Mouse (Mus musculus): ENCODE results near the gene C1qtnf4.

DNA sequence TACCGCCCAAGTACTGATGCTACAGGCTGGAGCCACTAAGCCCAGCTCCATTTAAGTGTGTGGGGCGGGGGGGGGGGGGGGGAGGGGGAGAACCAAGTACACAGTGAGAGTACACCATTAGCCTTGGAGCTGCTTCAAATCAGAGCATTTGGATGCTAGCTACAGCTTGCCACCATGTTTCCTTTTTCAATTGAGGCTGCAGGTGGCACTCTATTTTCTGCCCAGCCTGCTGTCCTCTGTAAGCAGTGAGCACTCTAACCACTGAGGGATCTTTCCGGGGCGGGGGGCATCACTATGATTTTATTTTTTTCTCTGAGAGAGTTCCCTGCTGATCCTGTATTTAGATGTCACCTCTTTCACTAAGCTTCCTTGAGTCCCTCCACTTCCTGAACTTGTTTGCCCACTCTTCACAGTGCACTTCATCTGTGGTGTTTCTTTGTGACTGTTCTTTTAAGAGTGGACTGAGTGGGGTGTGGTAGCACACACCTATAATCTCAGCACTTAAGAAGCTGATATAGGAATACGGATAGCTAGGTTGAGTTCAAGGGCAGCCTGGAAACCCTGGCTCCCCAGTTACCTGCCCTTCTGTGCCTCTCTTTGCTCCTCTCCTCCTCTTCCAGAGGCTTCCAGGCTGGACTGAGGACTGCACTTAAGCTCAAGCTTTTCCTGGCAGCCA is 7.9 kb upstream of the C1qtnf4 start:
- TF ChIP-seq TCF12 (IDR thresholded peaks at IDR 0.05; ENCODE audit: low read depth, low read length) (no peak), GATA1 (IDR thresholded peaks at IDR 0.05; ENCODE audit: low read depth, low read length) (no peak), CHD2 (IDR thresholded peaks at IDR 0.05; ENCODE audit: low read length) (no peak), CTCF (IDR thresholded peaks at IDR 0.05 in 2 of 3, conservative IDR thresholded peaks at IDR 0.05 in 1 of 3; ENCODE audit: control insufficient read depth in 1 of 3, insufficient read depth in 1 of 3, low read depth in 2 of 3, low read length in 3 of 3, poor library complexity in 1 of 3, severe bottlenecking in 1 of 3) (no peak), TBP (IDR thresholded peaks at IDR 0.05; ENCODE audit: low read depth, low read length) (no peak), EP300 (IDR thresholded peaks at IDR 0.05; ENCODE audit: low read depth in 1 of 2, low read length in 2 of 2) (no peak), POLR2A (IDR thresholded peaks at IDR 0.05; ENCODE audit: control insufficient read depth in 1 of 2, insufficient read depth in 1 of 2, low read depth in 1 of 2, low read length in 2 of 2, poor library complexity in 1 of 2) (no peak), ZKSCAN1 (IDR thresholded peaks at IDR 0.05; ENCODE audit: low read depth, low read length) (no peak), RAD21 (IDR thresholded peaks at IDR 0.05; ENCODE audit: low read depth, low read length) (no peak), USF2 (IDR thresholded peaks at IDR 0.05; ENCODE audit: borderline replicate concordance in 1 of 2, insufficient read depth in 1 of 2, low read depth in 1 of 2, low read length in 2 of 2) (no peak), BHLHE40 (IDR thresholded peaks at IDR 0.05; ENCODE audit: borderline replicate concordance, low read depth, low read length) (no peak), MAFK (IDR thresholded peaks at IDR 0.05; ENCODE audit: borderline replicate concordance, low read depth, low read length) (no peak)

Measured in MEL (cell line).